Comparison of ENCODE assay signal across 10 mouse cellular contexts in genomic region chr11:3930931-3931330, GRCm38 (mm10). TPM values are rescaled to one million over a fixed set of nuclear protein-coding genes. Genes with fewer than 3 reads are reported as not detected.
DNase-seq lines count a peak whose midpoint lies in the region; ATAC-seq lines count a peak whose summit lies in the region.
"Had no signal": no experiment of that assay in that cellular context is flagged by ENCODE, and none has a peak within 500 bp of the region (broad histone marks: within the 10 kb centered on the region; RNA-seq: fewer than 3 reads in every experiment).

No protein-coding gene starts in this region.

- no peak for ATAC-seq in heart, embryonic 12.5 days (ENCODE audit: insufficient number of reproducible peaks, low FRiP score)
- ATAC-seq in forebrain, embryonic 11.5 days (replicated peaks; ENCODE audit: low FRiP score) = no peak
- peak; percentile 20; the same call in 1 of the 2 replicates for ATAC-seq in kidney, embryonic 15.5 days (replicated peaks; ENCODE audit: low FRiP score)
- ATAC-seq in midbrain, embryonic 16.5 days = no peak

- DNase-seq in heart, adult 8-10 months (ENCODE audit: low spot score) = no peak
- no peak for DNase-seq in forebrain, embryonic 11.5 days (ENCODE audit: low spot score)
- DNase-seq in layer of hippocampus, adult 18-20 months (ENCODE audit: low spot score in 2 of 2) = no peak
- DNase-seq in cerebellum, postnatal 14 days = no peak
- DNase-seq in thymus, postnatal 36 days = no peak

- no peak overlapping the region for H3K27ac ChIP-seq in heart, embryonic 12.5 days (ENCODE audit: poor library complexity, severe bottlenecking)
- no peak overlapping the region for H3K27ac ChIP-seq in forebrain, embryonic 11.5 days (ENCODE audit: low read depth, low read length)
- peak overlapping the region; percentile 48; the same call in 1 of the 2 replicates for H3K27ac ChIP-seq in kidney, embryonic 15.5 days
- no peak overlapping the region for H3K27ac ChIP-seq in midbrain, embryonic 16.5 days (ENCODE audit: low read length)

- H3K4me1 ChIP-seq in heart, embryonic 12.5 days (replicated peaks) = peaks cover 19% of the 10 kb centered on the region
- H3K4me1 ChIP-seq in forebrain, embryonic 11.5 days (replicated peaks; ENCODE audit: control insufficient read depth, insufficient read depth, low read length) = peaks cover 4% of the 10 kb centered on the region; the same call in 1 of the 2 replicates
- H3K4me1 ChIP-seq in kidney, embryonic 15.5 days = peaks cover 17% of the 10 kb centered on the region
- H3K4me1 ChIP-seq in midbrain, embryonic 16.5 days (ENCODE audit: control insufficient read depth, insufficient read depth, low read length) = peaks cover 12% of the 10 kb centered on the region

- no peaks in the 10 kb centered on the region for H3K27me3 ChIP-seq in heart, embryonic 12.5 days (replicated peaks)
- H3K27me3 ChIP-seq in forebrain, embryonic 11.5 days (ENCODE audit: control insufficient read depth, insufficient read depth, low read length) = no peaks in the 10 kb centered on the region
- H3K27me3 ChIP-seq in kidney, embryonic 15.5 days = no peaks in the 10 kb centered on the region
- no peaks in the 10 kb centered on the region for H3K27me3 ChIP-seq in midbrain, embryonic 16.5 days (ENCODE audit: control insufficient read depth, insufficient read depth, low read depth, low read length)

- WGBS in heart, embryonic 12.5 days = 41% methylated on average over 6 of the region's 6 CpGs
- 29% methylated on average over 6 of the region's 6 CpGs for WGBS in forebrain, embryonic 11.5 days
- 28% methylated on average over 6 of the region's 6 CpGs for WGBS in kidney, embryonic 15.5 days
- WGBS in midbrain, embryonic 16.5 days = 32% methylated on average over 6 of the region's 6 CpGs

- peak overlapping the region; percentile 83 for H3K4me2 ChIP-seq in heart, embryonic 12.5 days
- peak overlapping the region; percentile 64 for H3K4me2 ChIP-seq in forebrain, embryonic 11.5 days (ENCODE audit: low read depth, low read length, severe bottlenecking)
- H3K4me2 ChIP-seq in kidney, embryonic 15.5 days = peak overlapping the region; percentile 72
- peak overlapping the region; percentile 62 for H3K4me2 ChIP-seq in midbrain, embryonic 16.5 days (ENCODE audit: low read length)

- H3K4me3 ChIP-seq in heart, embryonic 12.5 days = peak overlapping the region; percentile 70
- H3K4me3 ChIP-seq in forebrain, embryonic 11.5 days (ENCODE audit: low read depth, low read length) = peak overlapping the region; percentile 47; the same call in 1 of the 2 replicates
- peak overlapping the region; percentile 54 for H3K4me3 ChIP-seq in kidney, embryonic 15.5 days (replicated peaks)
- peak overlapping the region; percentile 41 for H3K4me3 ChIP-seq in midbrain, embryonic 16.5 days (ENCODE audit: low read depth, low read length)

- peaks cover 25% of the 10 kb centered on the region for H3K36me3 ChIP-seq in heart, embryonic 12.5 days
- no peaks in the 10 kb centered on the region for H3K36me3 ChIP-seq in forebrain, embryonic 11.5 days (ENCODE audit: control insufficient read depth, insufficient read depth, low read length)
- H3K36me3 ChIP-seq in kidney, embryonic 15.5 days = peaks cover 11% of the 10 kb centered on the region
- no peaks in the 10 kb centered on the region for H3K36me3 ChIP-seq in midbrain, embryonic 16.5 days (ENCODE audit: control insufficient read depth, insufficient read depth, low read length)

- H3K9ac ChIP-seq in heart, embryonic 12.5 days = peak overlapping the region; percentile 80
- H3K9ac ChIP-seq in forebrain, embryonic 11.5 days (ENCODE audit: low read length) = no peak overlapping the region; the same call in 1 of the 2 replicates
- peak overlapping the region; percentile 41 for H3K9ac ChIP-seq in kidney, embryonic 15.5 days
- H3K9ac ChIP-seq in midbrain, embryonic 16.5 days (ENCODE audit: low read depth, low read length) = no peak overlapping the region

- no peaks in the 10 kb centered on the region for H3K9me3 ChIP-seq in heart, embryonic 12.5 days (replicated peaks)
- no peaks in the 10 kb centered on the region for H3K9me3 ChIP-seq in forebrain, embryonic 11.5 days (ENCODE audit: control insufficient read depth, low read length)
- H3K9me3 ChIP-seq in kidney, embryonic 15.5 days (replicated peaks) = no peaks in the 10 kb centered on the region
- no peaks in the 10 kb centered on the region for H3K9me3 ChIP-seq in midbrain, embryonic 16.5 days (replicated peaks; ENCODE audit: control insufficient read depth, low read length, poor library complexity, severe bottlenecking)

RNA-seq across cellular contexts. Expression of gene Tcn2, which starts 1.0 kb away (rescaled TPM):
- 73.3 and 74.2 TPM in 2 replicates for polyA plus RNA-seq in heart, embryonic 12.5 days (2016; fragmentation: Nextera tagmentation; extraction: Ambion mirVana)
- total RNA-seq in heart, adult 8-10 months (2022) = 10 to 100 TPM; 43.0 to 46.5 (median 44.3) TPM
- 23.1 and 26.0 TPM in 2 replicates for polyA plus RNA-seq in forebrain, embryonic 11.5 days (2014; fragmentation: Nextera tagmentation; extraction: Ambion mirVana)
- polyA plus RNA-seq in kidney, embryonic 15.5 days (2015; fragmentation: Nextera tagmentation; extraction: Ambion mirVana) = 92.9 and 102 TPM in 2 replicates
- 19.5 and 20.8 TPM in 2 replicates for polyA plus RNA-seq in midbrain, embryonic 16.5 days (2015; fragmentation: Nextera tagmentation; extraction: Ambion mirVana)
- 10 to 100 TPM; 18.2 to 20.3 TPM for total RNA-seq in layer of hippocampus, adult 18-20 months (2021)

RNA-seq across cellular contexts. Expression of gene Slc35e4, which starts 16.5 kb away (rescaled TPM):
- 6.2 and 6.3 TPM in 2 replicates for polyA plus RNA-seq in heart, embryonic 12.5 days (2016; fragmentation: Nextera tagmentation; extraction: Ambion mirVana)
- 1 to 10 TPM; 3.1 to 5.5 (median 4.3) TPM for total RNA-seq in heart, adult 8-10 months (2022)
- 3.5 and 3.9 TPM in 2 replicates for polyA plus RNA-seq in forebrain, embryonic 11.5 days (2014; fragmentation: Nextera tagmentation; extraction: Ambion mirVana)
- polyA plus RNA-seq in kidney, embryonic 15.5 days (2015; fragmentation: Nextera tagmentation; extraction: Ambion mirVana) = 4.6 and 5.1 TPM in 2 replicates
- polyA plus RNA-seq in midbrain, embryonic 16.5 days (2015; fragmentation: Nextera tagmentation; extraction: Ambion mirVana) = 17.4 and 20.7 TPM in 2 replicates
- total RNA-seq in layer of hippocampus, adult 18-20 months (2021) = 10 to 100 TPM; 17.8 to 18.5 TPM

RNA-seq across cellular contexts. Expression of gene Pes1, which starts 32.8 kb away (rescaled TPM):
- 57.1 and 63.3 TPM in 2 replicates for polyA plus RNA-seq in heart, embryonic 12.5 days (2016; fragmentation: Nextera tagmentation; extraction: Ambion mirVana)
- total RNA-seq in heart, adult 8-10 months (2022) = 10 to 100 TPM; 25.1 to 30.5 (median 27.3) TPM
- polyA plus RNA-seq in forebrain, embryonic 11.5 days (2014; fragmentation: Nextera tagmentation; extraction: Ambion mirVana) = 82.9 and 90.4 TPM in 2 replicates
- polyA plus RNA-seq in kidney, embryonic 15.5 days (2015; fragmentation: Nextera tagmentation; extraction: Ambion mirVana) = 95.1 and 95.5 TPM in 2 replicates
- 59.1 and 61.5 TPM in 2 replicates for polyA plus RNA-seq in midbrain, embryonic 16.5 days (2015; fragmentation: Nextera tagmentation; extraction: Ambion mirVana)
- total RNA-seq in layer of hippocampus, adult 18-20 months (2021) = 10 to 100 TPM; 40.0 to 40.2 TPM

RNA-seq across cellular contexts. Expression of gene Dusp18, which starts 35.9 kb away (rescaled TPM):
- polyA plus RNA-seq in heart, embryonic 12.5 days (2016; fragmentation: Nextera tagmentation; extraction: Ambion mirVana) = 13.5 and 14.5 TPM in 2 replicates
- 10 to 100 TPM; 31.5 to 52.7 (median 36.9) TPM for total RNA-seq in heart, adult 8-10 months (2022)
- 22.5 and 23.7 TPM in 2 replicates for polyA plus RNA-seq in forebrain, embryonic 11.5 days (2014; fragmentation: Nextera tagmentation; extraction: Ambion mirVana)
- 13.0 and 13.4 TPM in 2 replicates for polyA plus RNA-seq in kidney, embryonic 15.5 days (2015; fragmentation: Nextera tagmentation; extraction: Ambion mirVana)
- 43.5 and 48.4 TPM in 2 replicates for polyA plus RNA-seq in midbrain, embryonic 16.5 days (2015; fragmentation: Nextera tagmentation; extraction: Ambion mirVana)
- total RNA-seq in layer of hippocampus, adult 18-20 months (2021) = 10 to 100 TPM; 21.2 to 23.8 TPM

RNA-seq across cellular contexts. Expression of gene 4921536K21Rik, which starts 36.0 kb away (rescaled TPM):
- 0.12 and 0.20 TPM in 2 replicates for polyA plus RNA-seq in heart, embryonic 12.5 days (2016; fragmentation: Nextera tagmentation; extraction: Ambion mirVana)
- total RNA-seq in heart, adult 8-10 months (2022) = under 1 TPM; 0.57 to 0.91 (median 0.60) TPM
- 0.51 and 0.60 TPM in 2 replicates for polyA plus RNA-seq in forebrain, embryonic 11.5 days (2014; fragmentation: Nextera tagmentation; extraction: Ambion mirVana)
- polyA plus RNA-seq in kidney, embryonic 15.5 days (2015; fragmentation: Nextera tagmentation; extraction: Ambion mirVana) = 0.49 and 0.64 TPM in 2 replicates
- polyA plus RNA-seq in midbrain, embryonic 16.5 days (2015; fragmentation: Nextera tagmentation; extraction: Ambion mirVana) = 0.80 and 0.87 TPM in 2 replicates
- under 1 TPM; 0.20 to 0.67 TPM for total RNA-seq in layer of hippocampus, adult 18-20 months (2021)
- total RNA-seq: common myeloid progenitor, adult 5-6 weeks had no signal
- polyA plus RNA-seq: CD4-positive, CD25-positive, alpha-beta regulatory T cell, adult 4 months had no signal

Comparison
In these comparisons a context has a peak if more than half of its experiments do, and no peak if none do; other contexts are left out.
1. H3K9ac ChIP-seq: peak in heart, embryonic 12.5 days (single experiment) and kidney, embryonic 15.5 days (single experiment); none in forebrain, embryonic 11.5 days (single experiment) and midbrain, embryonic 16.5 days (single experiment).
2. Peak in every context shown above with its lines, with median percentiles within 50 percentile points of each other: H3K4me2 ChIP-seq and H3K4me3 ChIP-seq.